Mouse (Mus musculus) neural tube, embryonic 15.5 days (tissue): ENCODE results near the gene Lrmda. TPM values are rescaled to one million over a fixed set of nuclear protein-coding genes. Genes with fewer than 3 reads are reported as not detected.

ENCODE experiments used
- ATAC-seq: fragments of 200-750 bp; cut with Nextera tagmentation; 2 replicates; pipeline ENCODE4 v1.8.0; 2017; ENCODE audit warnings: mild to moderate bottlenecking, moderate TSS enrichment, moderate library complexity; ENCODE audit not compliant: low FRiP score
- H3K27ac ChIP-seq: fragments of 300-500 bp; sonication (generic); replicated peaks from 2 replicates; pipeline ENCODE4 v1.5.1; 2015; ENCODE audit warnings: mild to moderate bottlenecking, inconsistent platforms
- H3K27me3 ChIP-seq: fragments of 300-500 bp; sonication (generic); replicated peaks from 2 replicates; pipeline ENCODE4 v1.6.1; 2015; ENCODE audit warnings: inconsistent platforms
- H3K36me3 ChIP-seq: fragments of 300-500 bp; sonication (generic); 2 replicates; pipeline ENCODE4 v1.6.1; 2015; ENCODE audit warnings: inconsistent platforms
- H3K4me1 ChIP-seq: fragments of 300-500 bp; sonication (generic); 2 replicates; pipeline ENCODE4 v1.6.1; 2015; ENCODE audit warnings: inconsistent platforms
- H3K4me2 ChIP-seq: fragments of 300-500 bp; sonication (generic); 2 replicates; pipeline ENCODE4 v1.6.1; 2015; ENCODE audit warnings: inconsistent platforms, mild to moderate bottlenecking, moderate library complexity
- H3K4me3 ChIP-seq: fragments of 300-500 bp; sonication (generic); replicated peaks from 2 replicates; pipeline ENCODE4 v1.5.1; 2015; ENCODE audit warnings: mild to moderate bottlenecking, inconsistent platforms
- H3K9ac ChIP-seq: fragments of 300-500 bp; sonication (generic); replicated peaks from 2 replicates; pipeline ENCODE4 v1.6.1; 2015; ENCODE audit warnings: mild to moderate bottlenecking, inconsistent platforms
- H3K9me3 ChIP-seq: fragments of 300-500 bp; sonication (generic); replicated peaks from 2 replicates; pipeline ENCODE4 v1.6.1; 2016; ENCODE audit warnings: inconsistent platforms
- WGBS: fragments of 180-500 bp; shearing (Covaris S2); methylation state at CpG from one replicate; pipeline ENCODE4 v1.1.7; 2015; ENCODE audit warnings: mixed read lengths; 5-methylcytosine and 5-hydroxymethylcytosine counted together
- polyA plus RNA-seq: library from polyadenylated mRNA; unstranded; fragments of >200 nt; fragmentation: Nextera tagmentation; extraction: Ambion mirVana; gene quantifications from 2 replicates; pipeline ENCODE4 v1.2.1, GENCODE M21; 2015

Gene Lrmda
- polyA plus RNA-seq, 1 experiment from 2014 or later: 0.68 TPM

- Histone ChIP-seq H3K9me3 (no peaks in the 10 kb centered on the region), H3K27ac (no peak overlapping the region; the same call in 1 of the 2 replicates), H3K36me3 (no peaks in the 10 kb centered on the region), H3K4me3 (no peak overlapping the region), H3K27me3 (no peaks in the 10 kb centered on the region), H3K4me1 (peaks cover 22% of the 10 kb centered on the region), H3K9ac (no peak overlapping the region), H3K4me2 (no peak overlapping the region)
- 0 out of 2 replicates have a peak, but pooled peaks have one; percentile 23 for ATAC-seq
- WGBS: 21% methylated on average over 4 of the region's 4 CpGs
Observed at GRCm38 (mm10) chr14:22907221-22907620, 887.7 kb downstream of the Lrmda start.

- Histone ChIP-seq H3K4me3 (no peak overlapping the region), H3K9ac (no peak overlapping the region), H3K27ac (no peak overlapping the region), H3K4me2 (no peak overlapping the region), H3K27me3 (no peaks in the 10 kb centered on the region), H3K36me3 (no peaks in the 10 kb centered on the region), H3K9me3 (no peaks in the 10 kb centered on the region), H3K4me1 (peaks cover 22% of the 10 kb centered on the region)
- no peak for ATAC-seq
- WGBS: 71% methylated on average over 2 of the region's 2 CpGs
Observed at GRCm38 (mm10) chr14:22908006-22908405, 888.5 kb downstream of the Lrmda start.

- H3K9me3 ChIP-seq: no peaks in the 10 kb centered on the region
- no peak for ATAC-seq
- no peaks in the 10 kb centered on the region for H3K27me3 ChIP-seq
- no peak overlapping the region for H3K27ac ChIP-seq
- H3K4me3 ChIP-seq: no peak overlapping the region
- H3K36me3 ChIP-seq: no peaks in the 10 kb centered on the region
- H3K9ac ChIP-seq: no peak overlapping the region
- no peaks in the 10 kb centered on the region for H3K4me1 ChIP-seq
- WGBS: 96% methylated on average over 3 of the region's 3 CpGs
- no peak overlapping the region for H3K4me2 ChIP-seq
Observed at GRCm38 (mm10) chr14:22915463-22915862, 896.0 kb downstream of the Lrmda start.

- Histone ChIP-seq H3K4me3 (no peak overlapping the region), H3K36me3 (no peaks in the 10 kb centered on the region), H3K4me2 (no peak overlapping the region), H3K27me3 (no peaks in the 10 kb centered on the region), H3K4me1 (no peaks in the 10 kb centered on the region), H3K9me3 (no peaks in the 10 kb centered on the region), H3K27ac (no peak overlapping the region), H3K9ac (no peak overlapping the region)
- no peak for ATAC-seq
- WGBS: 92% methylated on average over 3 of the region's 3 CpGs
Observed at GRCm38 (mm10) chr14:22918499-22918898, 899.0 kb downstream of the Lrmda start.

GRCm38 (mm10) chr14:22918931-22919330 lies 899.4 kb downstream of the Lrmda start:
- Histone ChIP-seq H3K27ac (no peak overlapping the region), H3K36me3 (no peaks in the 10 kb centered on the region), H3K4me1 (no peaks in the 10 kb centered on the region), H3K4me3 (no peak overlapping the region), H3K9me3 (no peaks in the 10 kb centered on the region), H3K9ac (no peak overlapping the region), H3K4me2 (no peak overlapping the region), H3K27me3 (no peaks in the 10 kb centered on the region)
- ATAC-seq: no peak
- WGBS: 80% methylated on average over 2 of the region's 2 CpGs

- no peak overlapping the region for H3K27ac ChIP-seq
- no peaks in the 10 kb centered on the region for H3K4me1 ChIP-seq
- no peak for ATAC-seq
- H3K9me3 ChIP-seq: no peaks in the 10 kb centered on the region
- H3K27me3 ChIP-seq: no peaks in the 10 kb centered on the region
- H3K9ac ChIP-seq: no peak overlapping the region
- H3K4me2 ChIP-seq: no peak overlapping the region
- no peaks in the 10 kb centered on the region for H3K36me3 ChIP-seq
- H3K4me3 ChIP-seq: no peak overlapping the region
Observed at GRCm38 (mm10) chr14:22921152-22921551, 901.6 kb downstream of the Lrmda start.

GRCm38 (mm10) chr14:22921796-22922195 lies 902.3 kb downstream of the Lrmda start:
- Histone ChIP-seq H3K36me3 (no peaks in the 10 kb centered on the region), H3K4me2 (no peak overlapping the region), H3K27ac (no peak overlapping the region), H3K4me1 (no peaks in the 10 kb centered on the region), H3K9ac (no peak overlapping the region), H3K4me3 (no peak overlapping the region), H3K27me3 (no peaks in the 10 kb centered on the region), H3K9me3 (no peaks in the 10 kb centered on the region)
- WGBS: 95% methylated on average over 2 of the region's 2 CpGs
- ATAC-seq: no peak

GRCm38 (mm10) chr14:22922571-22922970 lies 903.1 kb downstream of the Lrmda start:
- H3K4me2 ChIP-seq: no peak overlapping the region
- no peak for ATAC-seq
- H3K36me3 ChIP-seq: no peaks in the 10 kb centered on the region

GRCm38 (mm10) chr14:22923251-22923650 lies 903.7 kb downstream of the Lrmda start:
- no peaks in the 10 kb centered on the region for H3K9me3 ChIP-seq
- WGBS: 69% methylated on average over 2 of the region's 2 CpGs
- no peaks in the 10 kb centered on the region for H3K27me3 ChIP-seq
- H3K4me3 ChIP-seq: no peak overlapping the region
- H3K27ac ChIP-seq: no peak overlapping the region
- H3K4me1 ChIP-seq: no peaks in the 10 kb centered on the region
- H3K36me3 ChIP-seq: no peaks in the 10 kb centered on the region
- ATAC-seq: no peak
- no peak overlapping the region for H3K9ac ChIP-seq
- no peak overlapping the region for H3K4me2 ChIP-seq

More at GRCm38 (mm10) chr14:22922571-22922970, 903.1 kb downstream of the Lrmda start:
- H3K4me1 ChIP-seq: no peaks in the 10 kb centered on the region
- no peaks in the 10 kb centered on the region for H3K27me3 ChIP-seq
- H3K9me3 ChIP-seq: no peaks in the 10 kb centered on the region
- WGBS: 87% methylated on average over 4 of the region's 4 CpGs
- no peak overlapping the region for H3K9ac ChIP-seq
- H3K4me3 ChIP-seq: no peak overlapping the region
- no peak overlapping the region for H3K27ac ChIP-seq

- no peak overlapping the region for H3K9ac ChIP-seq
- no peaks in the 10 kb centered on the region for H3K27me3 ChIP-seq
- H3K9me3 ChIP-seq: no peaks in the 10 kb centered on the region
- no peak overlapping the region for H3K4me3 ChIP-seq
- ATAC-seq: no peak
- WGBS: 97% methylated on average over 2 of the region's 2 CpGs
- no peaks in the 10 kb centered on the region for H3K36me3 ChIP-seq
- peaks cover 10% of the 10 kb centered on the region for H3K4me1 ChIP-seq
- no peak overlapping the region for H3K27ac ChIP-seq
- H3K4me2 ChIP-seq: no peak overlapping the region
Observed at GRCm38 (mm10) chr14:22928263-22928662, 908.8 kb downstream of the Lrmda start.

- Histone ChIP-seq H3K4me2 (no peak overlapping the region), H3K27me3 (no peaks in the 10 kb centered on the region), H3K36me3 (no peaks in the 10 kb centered on the region), H3K4me1 (peaks cover 10% of the 10 kb centered on the region), H3K4me3 (no peak overlapping the region), H3K9ac (no peak overlapping the region), H3K9me3 (no peaks in the 10 kb centered on the region), H3K27ac (no peak overlapping the region)
- ATAC-seq: no peak
- WGBS: 98% methylated on average over 1 of the region's 1 CpGs
Observed at GRCm38 (mm10) chr14:22928683-22929082, 909.2 kb downstream of the Lrmda start.

- no peak overlapping the region for H3K27ac ChIP-seq
- H3K4me2 ChIP-seq: no peak overlapping the region
Observed at GRCm38 (mm10) chr14:22929585-22929984, 910.1 kb downstream of the Lrmda start.

More at GRCm38 (mm10) chr14:22929585-22929984, 910.1 kb downstream of the Lrmda start:
- Histone ChIP-seq H3K4me3 (no peak overlapping the region), H3K9ac (no peak overlapping the region), H3K9me3 (no peaks in the 10 kb centered on the region), H3K4me1 (peaks cover 10% of the 10 kb centered on the region), H3K27me3 (no peaks in the 10 kb centered on the region), H3K36me3 (no peaks in the 10 kb centered on the region)
- no peak for ATAC-seq
- WGBS: 94% methylated on average over 2 of the region's 2 CpGs
